Mouse (Mus musculus): ENCODE data around the gene Cyth1. TPM values are rescaled to one million over a fixed set of nuclear protein-coding genes. Genes with fewer than 3 reads are reported as not detected.

The Cyth1 gene
- total and polyA plus RNA-seq, 3 experiments, result 49.7 to 108 (median 79.7) TPM

DNA sequence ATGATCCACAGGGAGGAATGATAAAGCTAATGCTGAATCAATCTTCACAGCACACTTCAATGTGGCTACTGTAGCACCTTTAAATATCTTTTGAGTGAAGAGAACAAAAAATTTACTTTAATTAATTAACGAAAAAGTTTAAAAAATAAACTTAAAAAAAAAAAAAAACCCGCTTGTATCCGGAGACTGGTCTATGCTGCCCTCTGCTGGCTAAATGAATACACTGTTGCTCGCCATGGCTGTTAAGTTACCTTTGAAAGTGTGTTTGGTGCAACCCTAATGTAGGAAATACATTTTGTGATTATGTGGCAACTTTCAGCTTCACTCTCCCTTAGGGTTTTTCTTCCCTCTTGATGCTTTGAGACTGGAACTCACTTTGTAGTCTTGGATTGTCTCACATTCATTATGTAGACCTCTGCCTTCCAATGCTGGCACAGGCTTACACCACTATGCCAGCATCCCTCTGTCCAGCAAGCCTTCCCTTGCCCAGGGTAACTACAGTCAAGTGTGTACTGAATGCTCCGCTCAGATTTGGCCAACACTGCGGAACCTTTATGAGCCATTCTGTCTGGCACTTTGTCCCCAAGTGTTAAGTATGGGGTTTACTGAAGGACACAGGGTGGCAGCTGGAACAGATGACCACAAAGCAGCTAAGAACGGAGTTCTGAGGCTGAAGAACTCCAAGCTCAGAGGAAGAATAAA, 27.7 kb downstream of the Cyth1 start (continued):
- TF ChIP-seq ELF1 (IDR thresholded peaks at IDR 0.05; ENCODE audit: low read depth, low read length), result no peak
- no peak for TF ChIP-seq MAX (IDR thresholded peaks at IDR 0.05; ENCODE audit: low read length)
- TF ChIP-seq E2F4 (IDR thresholded peaks at IDR 0.05; ENCODE audit: insufficient replicate concordance, low read depth, low read length), result no peak
- no peak; the same call in 1 of the 2 replicates for TF ChIP-seq ZKSCAN1 (IDR thresholded peaks at IDR 0.05; ENCODE audit: borderline replicate concordance, low read depth, low read length)
- TF ChIP-seq KAT2A (IDR thresholded peaks at IDR 0.05; ENCODE audit: insufficient replicate concordance, low read length), result no peak
- TF ChIP-seq MYC (IDR thresholded peaks at IDR 0.05; ENCODE audit: low read depth, low read length), result 0 out of 2 replicates have a peak, but pooled peaks have one; percentile 38
- no peak for TF ChIP-seq USF2 (conservative IDR thresholded peaks at IDR 0.05; ENCODE audit: low read depth, low read length)
- no peak for TF ChIP-seq RCOR1 (conservative IDR thresholded peaks at IDR 0.05; ENCODE audit: low read depth, low read length)
- TF ChIP-seq RAD21 (IDR thresholded peaks at IDR 0.05; ENCODE audit: low read depth, low read length), result peak; percentile 96
- TF ChIP-seq SMC3 (IDR thresholded peaks at IDR 0.05; ENCODE audit: low read depth, low read length), result peak; percentile 86
- no peak for TF ChIP-seq POLR2A (IDR thresholded peaks at IDR 0.05; ENCODE audit: low read depth, low read length)
- TF ChIP-seq BHLHE40 (IDR thresholded peaks at IDR 0.05; ENCODE audit: low read depth, low read length), result no peak
- no peak; the same call in 1 of the 2 replicates for TF ChIP-seq UBTF (IDR thresholded peaks at IDR 0.05; ENCODE audit: low read depth, low read length)
- peak; percentile 100 for TF ChIP-seq ZNF384 (IDR thresholded peaks at IDR 0.05; ENCODE audit: low read depth, low read length)
- no peak for TF ChIP-seq ZMIZ1 (IDR thresholded peaks at IDR 0.05; ENCODE audit: low read depth, low read length)

DNA sequence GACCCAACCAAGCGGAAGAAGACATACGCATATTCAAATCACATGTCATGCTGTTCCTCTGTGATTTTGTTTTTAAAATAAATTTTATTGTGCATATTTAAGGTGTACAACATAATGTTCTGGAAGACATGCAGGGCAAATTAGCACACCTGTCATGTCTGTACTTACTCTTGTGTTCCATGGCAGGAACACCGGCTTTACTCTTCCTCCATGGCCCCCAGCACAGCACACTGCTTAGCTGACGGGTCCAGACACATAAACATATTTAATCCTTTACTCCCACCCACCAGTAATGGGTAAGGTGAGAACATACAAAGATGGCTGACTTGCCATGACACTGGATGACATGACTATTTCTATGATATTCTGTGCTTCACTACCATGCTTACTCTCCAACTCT, 29.3 kb downstream of the Cyth1 start:
- no peak overlapping the region for H3K27ac ChIP-seq (ENCODE audit: insufficient read depth, low read depth)
- H3K36me3 ChIP-seq (replicated peaks in 1 of 2; ENCODE audit: control insufficient read depth in 1 of 2, insufficient read depth in 1 of 2, low read length in 1 of 2), result peaks cover 0 to 70% of the 10 kb centered on the region in 2 experiments
- H3K9me3 ChIP-seq (replicated peaks; ENCODE audit: low read length), result no peaks in the 10 kb centered on the region
- H3K4me2 ChIP-seq (ENCODE audit: insufficient read depth, low read depth, poor library complexity, severe bottlenecking), result no peak overlapping the region
- no peak for DNase-seq (ENCODE audit: extremely low read depth)
- H3K4me3 ChIP-seq (replicated peaks in 1 of 3; ENCODE audit: low read depth in 2 of 3, low read length in 2 of 3, poor library complexity in 1 of 3), result no peak overlapping the region
- in situ Hi-C loops (cut with MboI; ENCODE audit: low pct_ligation_motif_present, low pct_unique_long_range_greater_than_20kb, low sequenced_read_pairs), result loop anchor here (5.0 to 10.0 kb wide), 2 partner anchors 112 to 354 kb away; partner anchors contain the start of gene Tmem235
- no peaks in the 10 kb centered on the region for H3K27me3 ChIP-seq (replicated peaks)
- peaks cover 40 to 97% of the 10 kb centered on the region in 2 experiments for H3K4me1 ChIP-seq (ENCODE audit: control insufficient read depth in 1 of 2, insufficient read depth in 2 of 2)
- peaks cover 7% of the 10 kb centered on the region for H3K79me2 ChIP-seq (replicated peaks; ENCODE audit: control insufficient read depth, extremely low read depth, insufficient read depth, poor library complexity, severe bottlenecking)
- dilution Hi-C loops (cut with MboI; ENCODE audit: extremely low pct_ligation_motif_present, extremely low pct_unique_long_range_greater_than_20kb, low sequenced_read_pairs), result no loop called here
- no peak overlapping the region for H3K9ac ChIP-seq (ENCODE audit: insufficient read depth, low read depth)
- TF ChIP-seq PAX5 (IDR thresholded peaks at IDR 0.05; ENCODE audit: low read length) (no peak), UBTF (IDR thresholded peaks at IDR 0.05; ENCODE audit: low read depth, low read length) (no peak), SMC3 (IDR thresholded peaks at IDR 0.05; ENCODE audit: low read depth, low read length) (no peak), RCOR1 (conservative IDR thresholded peaks at IDR 0.05; ENCODE audit: low read depth, low read length) (no peak), BHLHE40 (IDR thresholded peaks at IDR 0.05; ENCODE audit: low read depth, low read length) (no peak), E2F4 (IDR thresholded peaks at IDR 0.05; ENCODE audit: insufficient replicate concordance, low read depth, low read length) (no peak), NRF1 (IDR thresholded peaks at IDR 0.05; ENCODE audit: low read depth, low read length) (no peak), JUN (IDR thresholded peaks at IDR 0.05; ENCODE audit: insufficient read depth, low read depth, low read length) (no peak), USF2 (conservative IDR thresholded peaks at IDR 0.05; ENCODE audit: low read depth, low read length) (no peak), NELFE (IDR thresholded peaks at IDR 0.05; ENCODE audit: low read depth, low read length) (no peak), USF1 (IDR thresholded peaks at IDR 0.05; ENCODE audit: low read depth, low read length) (no peak), ZKSCAN1 (IDR thresholded peaks at IDR 0.05; ENCODE audit: borderline replicate concordance, low read depth, low read length) (no peak), MXI1 (IDR thresholded peaks at IDR 0.05; ENCODE audit: low read depth, low read length) (no peak), ETS1 (conservative IDR thresholded peaks at IDR 0.05; ENCODE audit: low read depth, low read length) (no peak), ZMIZ1 (IDR thresholded peaks at IDR 0.05; ENCODE audit: low read depth, low read length) (no peak), MYC (IDR thresholded peaks at IDR 0.05; ENCODE audit: low read depth, low read length) (no peak)
